Mouse (Mus musculus): ENCODE measurements around the gene Fcrl5. TPM values are rescaled to one million over a fixed set of nuclear protein-coding genes. Genes with fewer than 3 reads are reported as not detected.
"Not testable (repeated sequence)": the region's sequence is repeated elsewhere in the genome, so short reads cannot be mapped to it uniquely, and the experiment has no call there.

Gene Fcrl5
- polyA plus RNA-seq, 1 experiment from 2014 or later: not detected

GRCm38 (mm10) chr3:87479230-87479629 is 43.7 kb downstream of the Fcrl5 start:
- H3K27me3 ChIP-seq (replicated peaks; ENCODE audit: control insufficient read depth, insufficient read depth, low read length); H3K4me3 ChIP-seq (ENCODE audit: low read depth, low read length); H3K4me2 ChIP-seq (ENCODE audit: low read length); DNase-seq (ENCODE audit: low spot score); H3K9me3 ChIP-seq (ENCODE audit: control insufficient read depth, low read length); H3K4me1 ChIP-seq (replicated peaks; ENCODE audit: control insufficient read depth, insufficient read depth, low read length); H3K27ac ChIP-seq (ENCODE audit: low read depth); H3K36me3 ChIP-seq (ENCODE audit: control insufficient read depth, insufficient read depth, low read length); ATAC-seq (replicated peaks; ENCODE audit: low FRiP score, low TSS enrichment, low read depth); H3K9ac ChIP-seq (ENCODE audit: low read length): not testable (repeated sequence)

GRCm38 (mm10) chr3:87487392-87487791 is 51.8 kb downstream of the Fcrl5 start:
- H3K9me3 ChIP-seq (ENCODE audit: control insufficient read depth, low read length): no peaks in the 10 kb centered on the region
- no peak overlapping the region for H3K4me3 ChIP-seq (ENCODE audit: low read depth, low read length)
- 88% methylated on average over 4 of the region's 4 CpGs for WGBS
- H3K27me3 ChIP-seq (replicated peaks; ENCODE audit: control insufficient read depth, insufficient read depth, low read length): no peaks in the 10 kb centered on the region
- no peak overlapping the region for H3K9ac ChIP-seq (ENCODE audit: low read length)
- ATAC-seq (replicated peaks; ENCODE audit: low FRiP score, low TSS enrichment, low read depth) (no peak), DNase-seq (ENCODE audit: low spot score) (no peak)
- H3K4me1 ChIP-seq (replicated peaks; ENCODE audit: control insufficient read depth, insufficient read depth, low read length): no peaks in the 10 kb centered on the region
- H3K36me3 ChIP-seq (ENCODE audit: control insufficient read depth, insufficient read depth, low read length): no peaks in the 10 kb centered on the region
- H3K27ac ChIP-seq (ENCODE audit: low read depth): no peak overlapping the region
- no peak overlapping the region for H3K4me2 ChIP-seq (ENCODE audit: low read length)

GRCm38 (mm10) chr3:87487911-87488310 is 52.3 kb downstream of the Fcrl5 start:
- 80% methylated on average over 2 of the region's 2 CpGs for WGBS
- ATAC-seq (replicated peaks; ENCODE audit: low FRiP score, low TSS enrichment, low read depth): no peak
- no peaks in the 10 kb centered on the region for H3K4me1 ChIP-seq (replicated peaks; ENCODE audit: control insufficient read depth, insufficient read depth, low read length)

DNA sequence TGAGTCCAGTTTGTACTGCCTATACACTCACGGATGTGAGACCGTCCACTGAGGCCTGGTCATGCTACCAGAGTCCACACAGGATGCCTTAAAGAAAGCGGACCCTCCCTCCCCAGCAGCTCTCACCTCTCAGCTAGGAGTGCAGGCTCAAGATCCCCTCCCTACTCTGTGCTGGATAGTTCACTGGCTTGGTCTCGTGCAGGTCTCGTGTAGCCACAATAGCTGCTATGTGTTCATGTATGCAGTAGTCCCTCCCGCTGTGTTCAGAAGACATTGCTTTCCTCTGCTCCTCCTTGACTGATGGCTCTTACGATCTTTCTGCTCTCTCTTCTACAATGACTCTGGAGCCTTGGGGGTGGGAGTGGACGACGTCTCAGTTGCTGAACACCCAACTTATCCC is 62.7 kb downstream of the Fcrl5 start:
- Histone ChIP-seq H3K4me3 (ENCODE audit: low read depth, low read length) (no peak overlapping the region), H3K27ac (ENCODE audit: low read depth) (no peak overlapping the region), H3K27me3 (replicated peaks; ENCODE audit: control insufficient read depth, insufficient read depth, low read length) (no peaks in the 10 kb centered on the region), H3K9me3 (ENCODE audit: control insufficient read depth, low read length) (no peaks in the 10 kb centered on the region), H3K9ac (ENCODE audit: low read length) (no peak overlapping the region), H3K4me2 (ENCODE audit: low read length) (no peak overlapping the region), H3K4me1 (replicated peaks; ENCODE audit: control insufficient read depth, insufficient read depth, low read length) (0 out of 2 replicates have a peak, but pooled peaks cover 4% of the 10 kb centered on the region), H3K36me3 (ENCODE audit: control insufficient read depth, insufficient read depth, low read length) (no peaks in the 10 kb centered on the region)
- DNase-seq (ENCODE audit: low spot score) (no peak), ATAC-seq (replicated peaks; ENCODE audit: low FRiP score, low TSS enrichment, low read depth) (no peak)
- 78% methylated on average over 9 of the region's 9 CpGs for WGBS

More at GRCm38 (mm10) chr3:87487911-87488310, 52.3 kb downstream of the Fcrl5 start:
- H3K4me3 ChIP-seq (ENCODE audit: low read depth, low read length): no peak overlapping the region
- no peak for DNase-seq (ENCODE audit: low spot score)
- no peak overlapping the region for H3K4me2 ChIP-seq (ENCODE audit: low read length)
- no peaks in the 10 kb centered on the region for H3K27me3 ChIP-seq (replicated peaks; ENCODE audit: control insufficient read depth, insufficient read depth, low read length)
- H3K9ac ChIP-seq (ENCODE audit: low read length): no peak overlapping the region
- H3K36me3 ChIP-seq (ENCODE audit: control insufficient read depth, insufficient read depth, low read length): no peaks in the 10 kb centered on the region
- no peak overlapping the region for H3K27ac ChIP-seq (ENCODE audit: low read depth)
- H3K9me3 ChIP-seq (ENCODE audit: control insufficient read depth, low read length): no peaks in the 10 kb centered on the region

DNA sequence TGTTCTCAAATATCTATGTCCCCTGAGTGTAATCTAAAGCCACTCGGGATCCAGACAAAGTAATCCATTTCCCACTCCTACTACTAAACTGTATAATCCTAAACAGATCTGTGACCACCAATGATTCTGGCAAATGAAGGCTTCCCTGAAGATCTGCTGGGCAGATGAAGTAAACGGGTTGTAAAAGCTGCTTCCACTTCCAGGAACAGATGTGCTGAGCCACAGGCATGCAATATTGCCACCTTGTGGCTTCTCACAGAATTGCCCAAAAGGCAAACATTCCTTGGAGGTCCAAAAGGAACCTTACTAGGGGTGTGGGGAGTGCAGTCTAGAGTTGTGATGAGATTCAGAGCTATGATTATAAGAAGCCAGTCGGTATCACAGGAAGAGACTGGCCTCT is 63.5 kb downstream of the Fcrl5 start:
- Histone ChIP-seq H3K9ac (ENCODE audit: low read length) (no peak overlapping the region), H3K27me3 (replicated peaks; ENCODE audit: control insufficient read depth, insufficient read depth, low read length) (no peaks in the 10 kb centered on the region), H3K36me3 (ENCODE audit: control insufficient read depth, insufficient read depth, low read length) (no peaks in the 10 kb centered on the region), H3K4me1 (replicated peaks; ENCODE audit: control insufficient read depth, insufficient read depth, low read length) (0 out of 2 replicates have a peak, but pooled peaks cover 3% of the 10 kb centered on the region), H3K9me3 (ENCODE audit: control insufficient read depth, low read length) (no peaks in the 10 kb centered on the region), H3K27ac (ENCODE audit: low read depth) (no peak overlapping the region), H3K4me2 (ENCODE audit: low read length) (no peak overlapping the region), H3K4me3 (ENCODE audit: low read depth, low read length) (no peak overlapping the region)
- peak; percentile 86 for DNase-seq (ENCODE audit: low spot score)
- 7% methylated on average over 3 of the region's 3 CpGs for WGBS
- ATAC-seq (replicated peaks; ENCODE audit: low FRiP score, low TSS enrichment, low read depth): no peak

GRCm38 (mm10) chr3:87500088-87501055 is 64.8 kb downstream of the Fcrl5 start:
- Histone ChIP-seq H3K9ac (ENCODE audit: low read length) (no peak overlapping the region), H3K27me3 (replicated peaks; ENCODE audit: control insufficient read depth, insufficient read depth, low read length) (no peaks in the 10 kb centered on the region), H3K36me3 (ENCODE audit: control insufficient read depth, insufficient read depth, low read length) (no peaks in the 10 kb centered on the region), H3K4me1 (replicated peaks; ENCODE audit: control insufficient read depth, insufficient read depth, low read length) (no peaks in the 10 kb centered on the region), H3K27ac (ENCODE audit: low read depth) (no peak overlapping the region), H3K4me3 (ENCODE audit: low read depth, low read length) (no peak overlapping the region), H3K9me3 (ENCODE audit: control insufficient read depth, low read length) (no peaks in the 10 kb centered on the region), H3K4me2 (ENCODE audit: low read length) (no peak overlapping the region)
- DNase-seq (ENCODE audit: low spot score): peak; percentile 42
- 78% methylated on average over 24 of the region's 24 CpGs for WGBS
- ATAC-seq (replicated peaks; ENCODE audit: low FRiP score, low TSS enrichment, low read depth): no peak

DNA sequence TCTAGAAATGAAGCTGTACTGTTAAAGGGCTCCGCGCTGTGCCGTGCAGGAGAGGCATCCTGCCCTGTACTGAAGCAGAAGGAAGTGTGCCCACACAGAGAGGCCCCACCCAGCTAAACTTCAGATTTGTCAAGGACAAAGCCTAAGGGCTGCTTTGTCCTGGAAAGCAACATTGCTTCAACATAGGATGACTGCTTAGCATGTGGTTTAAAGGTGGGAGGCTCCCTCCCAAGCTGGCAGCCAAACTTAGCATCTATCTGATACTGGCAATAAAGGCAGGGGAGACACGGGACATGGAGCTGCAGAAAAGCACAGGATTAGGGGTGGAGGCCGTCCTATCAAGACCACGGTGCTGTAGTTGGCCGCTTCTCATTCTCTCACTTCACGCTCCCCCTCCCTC is 65.6 kb downstream of the Fcrl5 start:
- ATAC-seq (replicated peaks; ENCODE audit: low FRiP score, low TSS enrichment, low read depth): no peak
- no peaks in the 10 kb centered on the region for H3K4me1 ChIP-seq (replicated peaks; ENCODE audit: control insufficient read depth, insufficient read depth, low read length)
- H3K27me3 ChIP-seq (replicated peaks; ENCODE audit: control insufficient read depth, insufficient read depth, low read length): no peaks in the 10 kb centered on the region
- H3K9me3 ChIP-seq (ENCODE audit: control insufficient read depth, low read length): no peaks in the 10 kb centered on the region
- peak; percentile 42 for DNase-seq (ENCODE audit: low spot score)
- no peak overlapping the region for H3K4me3 ChIP-seq (ENCODE audit: low read depth, low read length)
- H3K9ac ChIP-seq (ENCODE audit: low read length): no peak overlapping the region
- WGBS: 55% methylated on average over 8 of the region's 8 CpGs
- no peak overlapping the region for H3K27ac ChIP-seq (ENCODE audit: low read depth)
- no peak overlapping the region for H3K4me2 ChIP-seq (ENCODE audit: low read length)
- no peaks in the 10 kb centered on the region for H3K36me3 ChIP-seq (ENCODE audit: control insufficient read depth, insufficient read depth, low read length)

DNA sequence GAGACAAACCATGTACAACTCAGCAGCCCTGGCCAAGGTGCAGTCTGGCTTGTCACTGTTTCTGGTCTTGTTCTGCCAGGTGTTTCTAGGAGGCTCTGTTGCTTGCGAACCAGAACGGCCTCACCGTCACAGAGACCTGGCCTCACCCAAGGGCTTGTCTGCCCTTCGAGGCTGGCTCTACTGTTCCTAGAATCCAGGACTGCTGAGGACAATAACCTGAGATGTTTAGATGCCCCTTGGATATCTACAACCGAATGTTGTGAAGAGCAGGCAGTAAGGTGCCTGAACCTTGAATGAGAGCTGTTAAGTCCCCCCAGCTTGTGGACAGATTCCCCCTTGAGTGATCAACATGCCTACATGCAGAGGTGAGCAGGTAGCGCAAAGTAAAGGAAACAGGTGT is 67.2 kb downstream of the Fcrl5 start:
- Histone ChIP-seq H3K4me3 (ENCODE audit: low read depth, low read length) (no peak overlapping the region), H3K9me3 (ENCODE audit: control insufficient read depth, low read length) (no peaks in the 10 kb centered on the region), H3K4me2 (ENCODE audit: low read length) (no peak overlapping the region), H3K36me3 (ENCODE audit: control insufficient read depth, insufficient read depth, low read length) (no peaks in the 10 kb centered on the region), H3K27me3 (replicated peaks; ENCODE audit: control insufficient read depth, insufficient read depth, low read length) (no peaks in the 10 kb centered on the region), H3K4me1 (replicated peaks; ENCODE audit: control insufficient read depth, insufficient read depth, low read length) (no peaks in the 10 kb centered on the region), H3K9ac (ENCODE audit: low read length) (no peak overlapping the region), H3K27ac (ENCODE audit: low read depth) (no peak overlapping the region)
- WGBS: 88% methylated on average over 6 of the region's 6 CpGs
- DNase-seq (ENCODE audit: low spot score) (peak; percentile 28), ATAC-seq (replicated peaks; ENCODE audit: low FRiP score, low TSS enrichment, low read depth) (no peak)

GRCm38 (mm10) chr3:87504330-87504729 is 68.8 kb downstream of the Fcrl5 start:
- ATAC-seq (replicated peaks; ENCODE audit: low FRiP score, low TSS enrichment, low read depth) (0 out of 2 replicates have a peak, but pooled peaks have one; percentile 41), DNase-seq (ENCODE audit: low spot score) (peak; percentile 70)
- Histone ChIP-seq H3K9me3 (ENCODE audit: control insufficient read depth, low read length) (no peaks in the 10 kb centered on the region), H3K27me3 (replicated peaks; ENCODE audit: control insufficient read depth, insufficient read depth, low read length) (no peaks in the 10 kb centered on the region), H3K36me3 (ENCODE audit: control insufficient read depth, insufficient read depth, low read length) (no peaks in the 10 kb centered on the region), H3K4me2 (ENCODE audit: low read length) (no peak overlapping the region), H3K27ac (ENCODE audit: low read depth) (no peak overlapping the region), H3K9ac (ENCODE audit: low read length) (no peak overlapping the region), H3K4me3 (ENCODE audit: low read depth, low read length) (no peak overlapping the region), H3K4me1 (replicated peaks; ENCODE audit: control insufficient read depth, insufficient read depth, low read length) (peaks cover 5% of the 10 kb centered on the region)
- WGBS: 24% methylated on average over 7 of the region's 7 CpGs
